ENCODE assay signal across 8 mouse cellular contexts in genomic region chr16:87128230-87128629, GRCm38 (mm10).
A peak's percentile ranks its signal among the peaks of the same experiment; 100 is the strongest.
DNase-seq lines count a peak whose midpoint lies in the region; ATAC-seq and TF ChIP-seq lines count a peak whose summit lies in the region.

No protein-coding gene starts in this region.

- H3K27ac ChIP-seq in cerebellum, adult 2 months (ENCODE audit: insufficient read depth, low read length) = no peak overlapping the region
- no peak overlapping the region for H3K27ac ChIP-seq in liver, postnatal 0 days (ENCODE audit: low read depth)

- TF ChIP-seq EP300 in liver, postnatal 0 days (IDR thresholded peaks at IDR 0.05; ENCODE audit: low read depth) = no peak

- peak; percentile 7 to 8 for DNase-seq in cerebellum, adult 2 months
- DNase-seq in ES-CJ7 (ENCODE audit: low read depth, low spot score) = peak; percentile 21
- DNase-seq in gastrocnemius, postnatal 10 days = peak; percentile 5
- peak; percentile 10 for DNase-seq in kidney, adult 11 months
- peak; percentile 21 for DNase-seq in liver, postnatal 0 days
- DNase-seq in right cerebral cortex, postnatal 10 days (ENCODE audit: low spot score in 2 of 2) = peak; percentile 53 to 58
- DNase-seq in spleen, postnatal 14 days (ENCODE audit: low spot score in 2 of 2) = no peak

- peak overlapping the region; percentile 21 for H3K4me3 ChIP-seq in cerebellum, adult 2 months (replicated peaks; ENCODE audit: insufficient read depth, low read depth, low read length)
- no peak overlapping the region for H3K4me3 ChIP-seq in liver, postnatal 0 days (ENCODE audit: low read depth, low read length)

- no peaks in the 10 kb centered on the region for H3K36me3 ChIP-seq in liver, postnatal 0 days (replicated peaks; ENCODE audit: insufficient read depth, low read length)

- peak overlapping the region; percentile 26; the same call in 1 of the 2 replicates for H3K4me2 ChIP-seq in liver, postnatal 0 days (ENCODE audit: low read depth, low read length)

- ATAC-seq in cerebellum, adult (ENCODE audit: insufficient number of reproducible peaks, low FRiP score, low TSS enrichment) = no peak
- peak; percentile 38; the same call in 1 of the 2 replicates for ATAC-seq in liver, postnatal 0 days

- H3K9me3 ChIP-seq in liver, postnatal 0 days (ENCODE audit: low read length) = no peaks in the 10 kb centered on the region

- no peak overlapping the region for H3K9ac ChIP-seq in liver, postnatal 0 days (replicated peaks)

- 43% methylated on average over 13 of the region's 13 CpGs for WGBS in cerebellum, adult 2 months
- 45% methylated on average over 13 of the region's 13 CpGs for WGBS in liver, postnatal 0 days (ENCODE audit: insufficient replicate concordance)

- H3K4me1 ChIP-seq in cerebellum, adult 2 months (ENCODE audit: control insufficient read depth, insufficient read depth, low read length) = no peaks in the 10 kb centered on the region; the same call in 1 of the 2 replicates
- H3K4me1 ChIP-seq in liver, postnatal 0 days (ENCODE audit: insufficient read depth) = no peaks in the 10 kb centered on the region

- TF ChIP-seq POLR2A in cerebellum, adult 2 months (IDR thresholded peaks at IDR 0.05; ENCODE audit: borderline replicate concordance, insufficient read depth, low read length) = no peak

- TF ChIP-seq CTCF in cerebellum, adult 2 months (IDR thresholded peaks at IDR 0.05; ENCODE audit: borderline replicate concordance, insufficient read depth, low read depth, low read length) = no peak
- TF ChIP-seq CTCF in liver, postnatal 0 days (IDR thresholded peaks at IDR 0.05; ENCODE audit: low read depth) = no peak

- H3K27me3 ChIP-seq in cerebellum, adult 2 months (ENCODE audit: control insufficient read depth, insufficient read depth, low read length) = no peaks in the 10 kb centered on the region
- H3K27me3 ChIP-seq in liver, postnatal 0 days (ENCODE audit: insufficient read depth, low read length) = no peaks in the 10 kb centered on the region

Comparison
In these comparisons a context has a peak if more than half of its experiments do, and no peak if none do; other contexts are left out.
1. DNase-seq: peak in cerebellum, adult 2 months (2 of 2), ES-CJ7 (single experiment), gastrocnemius, postnatal 10 days (single experiment), kidney, adult 11 months (single experiment), liver, postnatal 0 days (single experiment) and right cerebral cortex, postnatal 10 days (2 of 2); none in spleen, postnatal 14 days (0 of 2).